Mouse (Mus musculus): ENCODE data around the gene Duox1. TPM values are rescaled to one million over a fixed set of nuclear protein-coding genes. Genes with fewer than 3 reads are reported as not detected.
"Not testable (repeated sequence)": the region's sequence is repeated elsewhere in the genome, so short reads cannot be mapped to it uniquely, and the experiment has no call there.

The Duox1 gene
- total and polyA plus RNA-seq, 3 experiments, result 0.10 to 0.51 (median 0.34) TPM

DNA sequence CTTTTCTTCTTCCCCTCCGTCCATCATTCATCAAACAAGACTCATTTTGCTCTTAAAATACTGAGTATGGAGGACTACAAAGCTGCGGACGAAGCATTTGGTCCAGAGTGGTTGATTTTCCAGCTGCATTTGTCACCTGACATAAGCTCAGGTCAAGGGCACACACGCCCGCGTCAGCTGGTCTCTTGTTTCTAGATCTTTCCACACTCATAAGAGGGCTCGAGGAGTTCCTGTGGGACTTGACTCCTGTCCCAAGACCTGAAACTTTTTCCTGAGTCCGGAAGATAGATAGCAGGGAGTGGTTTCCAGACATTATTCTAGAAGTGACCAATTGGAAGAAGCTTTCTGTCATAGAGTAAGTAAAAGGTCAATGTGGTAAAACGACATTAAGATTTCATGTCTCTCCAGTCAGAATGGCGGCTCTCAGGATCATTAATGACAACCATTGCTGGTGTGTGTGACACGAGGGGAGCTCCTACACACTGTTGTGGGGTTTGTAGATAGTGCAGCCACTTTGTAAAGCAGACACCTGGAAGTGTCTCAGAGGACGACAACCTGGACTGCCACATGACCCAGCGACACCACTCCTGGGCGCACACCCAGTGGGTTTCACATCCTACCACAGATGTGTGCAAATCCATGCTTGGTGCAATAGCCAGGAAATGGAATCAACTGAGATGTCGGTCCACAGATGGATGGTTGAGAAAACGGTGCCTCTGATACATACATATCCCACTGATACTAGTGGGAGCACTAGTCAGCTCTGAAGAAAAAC is 66.0 kb downstream of the Duox1 start:
- no peaks in the 10 kb centered on the region for H3K36me3 ChIP-seq (ENCODE audit: control insufficient read depth, insufficient read depth, low read length)
- WGBS, result 43% methylated on average over 16 of the region's 16 CpGs
- no peak overlapping the region for H3K9ac ChIP-seq (ENCODE audit: low read depth, low read length)
- intact Hi-C loops (cut with DNase I), result loop anchor here (1.0 to 10.0 kb wide), 5 partner anchors 46 to 243 kb away; partner anchors contain the start of gene Slc28a2
- peak; percentile 56 to 75 for DNase-seq
- 0 out of 2 replicates have a peak, but pooled peaks have one; percentile 34 for TF ChIP-seq POLR2A (IDR thresholded peaks at IDR 0.05; ENCODE audit: insufficient read depth, low read depth, low read length)
- peak; percentile 86; the same call in 1 of the 2 replicates for TF ChIP-seq EP300 (IDR thresholded peaks at IDR 0.05; ENCODE audit: insufficient read depth, low read depth, low read length)
- TF ChIP-seq CTCF (IDR thresholded peaks at IDR 0.05), result no peak
- H3K27me3 ChIP-seq (ENCODE audit: control insufficient read depth, insufficient read depth, low read length), result no peaks in the 10 kb centered on the region
- peaks cover 7% of the 10 kb centered on the region for H3K4me1 ChIP-seq (ENCODE audit: control insufficient read depth, insufficient read depth, low read length)
- no peaks in the 10 kb centered on the region for H3K79me2 ChIP-seq (replicated peaks; ENCODE audit: control insufficient read depth, insufficient read depth, low read length)
- peak overlapping the region; percentile 32; the same call in 1 of the 2 replicates for H3K4me3 ChIP-seq
- H3K27ac ChIP-seq, result peak overlapping the region; percentile 94

DNA sequence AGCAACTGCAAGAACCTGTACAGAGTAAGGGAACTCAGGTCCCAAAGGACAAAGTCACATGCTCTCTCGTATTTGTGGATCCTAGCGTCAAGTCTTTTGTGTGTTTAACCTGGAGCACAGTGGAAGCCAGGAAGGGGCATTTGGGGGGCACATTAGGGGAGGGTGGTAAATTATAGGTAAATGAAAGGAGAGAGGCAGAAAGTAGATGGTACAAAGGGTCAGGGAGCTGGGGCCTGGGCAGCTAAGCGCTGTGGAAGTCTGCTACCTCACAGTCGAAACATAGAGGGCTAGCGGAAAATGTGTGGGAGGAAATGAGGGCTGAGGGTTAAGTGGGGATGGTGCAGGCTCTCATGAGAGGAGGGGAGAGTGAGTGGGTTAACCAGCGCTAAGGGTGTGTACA is 66.6 kb downstream of the Duox1 start:
- Histone ChIP-seq H3K36me3 (ENCODE audit: control insufficient read depth, insufficient read depth, low read length) (no peaks in the 10 kb centered on the region), H3K79me2 (replicated peaks; ENCODE audit: control insufficient read depth, insufficient read depth, low read length) (no peaks in the 10 kb centered on the region), H3K27me3 (ENCODE audit: control insufficient read depth, insufficient read depth, low read length) (no peaks in the 10 kb centered on the region), H3K4me3 (no peak overlapping the region), H3K27ac (peak overlapping the region; percentile 85), H3K9ac (ENCODE audit: low read depth, low read length) (no peak overlapping the region), H3K4me1 (ENCODE audit: control insufficient read depth, insufficient read depth, low read length) (peaks cover 7% of the 10 kb centered on the region)
- TF ChIP-seq EP300 (IDR thresholded peaks at IDR 0.05; ENCODE audit: insufficient read depth, low read depth, low read length), result no peak
- no peak for TF ChIP-seq POLR2A (IDR thresholded peaks at IDR 0.05; ENCODE audit: insufficient read depth, low read depth, low read length)
- TF ChIP-seq CTCF (IDR thresholded peaks at IDR 0.05), result no peak
- WGBS, result 64% methylated on average over 6 of the region's 6 CpGs
- intact Hi-C loops (cut with DNase I), result loop anchor here (5.0 to 10.0 kb wide), 2 partner anchors 45 to 243 kb away; partner anchors contain the start of gene Slc28a2
- no peak for DNase-seq

DNA sequence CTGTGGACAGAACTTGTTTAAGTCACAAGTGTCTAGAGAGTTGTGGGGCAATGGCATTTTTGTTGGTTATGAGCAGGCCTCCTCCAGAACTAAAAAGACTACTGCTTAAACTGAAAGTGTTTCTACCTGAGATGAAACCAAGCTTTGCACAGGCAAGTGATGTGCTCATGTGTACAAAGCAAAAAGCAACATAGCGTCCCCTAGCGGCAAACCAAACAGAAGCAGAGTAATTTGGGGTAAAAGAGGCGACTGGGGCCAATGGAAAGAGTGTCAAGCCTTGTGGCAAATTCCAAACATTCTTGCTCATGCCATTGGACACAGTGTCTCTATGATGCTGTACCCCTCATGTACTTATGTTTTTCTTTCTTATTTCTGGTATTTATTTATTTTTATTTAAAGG is 69.6 kb downstream of the Duox1 start:
- TF ChIP-seq EP300 (IDR thresholded peaks at IDR 0.05; ENCODE audit: insufficient read depth, low read depth, low read length), result no peak
- no peak for TF ChIP-seq CTCF (IDR thresholded peaks at IDR 0.05)
- no peak for TF ChIP-seq POLR2A (IDR thresholded peaks at IDR 0.05; ENCODE audit: insufficient read depth, low read depth, low read length)
- Histone ChIP-seq H3K27me3 (ENCODE audit: control insufficient read depth, insufficient read depth, low read length) (no peaks in the 10 kb centered on the region), H3K4me1 (ENCODE audit: control insufficient read depth, insufficient read depth, low read length) (peaks cover 12% of the 10 kb centered on the region), H3K27ac (no peak overlapping the region), H3K36me3 (ENCODE audit: control insufficient read depth, insufficient read depth, low read length) (no peaks in the 10 kb centered on the region), H3K9ac (ENCODE audit: low read depth, low read length) (no peak overlapping the region), H3K4me3 (no peak overlapping the region), H3K79me2 (replicated peaks; ENCODE audit: control insufficient read depth, insufficient read depth, low read length) (no peaks in the 10 kb centered on the region)
- no peak for DNase-seq
- 48% methylated on average over 3 of the region's 3 CpGs for WGBS
- intact Hi-C loops (cut with DNase I), result loop anchor here (2.0 to 10.0 kb wide), 2 partner anchors 24 to 240 kb away; no protein-coding TSS in a partner anchor

DNA sequence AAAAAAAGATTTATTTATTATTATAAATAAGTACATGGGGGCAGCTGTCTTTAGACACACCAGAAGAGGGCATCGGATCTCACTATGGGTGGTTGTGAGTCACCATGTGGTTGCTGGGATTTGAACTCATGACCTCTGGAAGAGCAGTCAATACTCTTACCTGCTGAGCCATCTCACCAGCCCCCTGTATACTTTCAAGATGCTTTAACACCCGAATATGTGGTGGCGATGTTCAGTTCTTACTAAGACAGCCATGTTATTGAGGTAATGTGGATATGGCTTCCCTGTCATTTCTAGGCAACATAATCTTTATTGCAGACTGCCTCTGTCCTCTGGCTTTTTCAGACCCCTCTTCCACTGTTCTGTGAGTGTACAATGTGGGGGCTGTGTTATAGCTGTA is 71.7 kb downstream of the Duox1 start:
- H3K4me3 ChIP-seq, result not testable (repeated sequence)
- intact Hi-C loops (cut with DNase I), result loop anchor here (10.0 kb wide), 1 partner anchor 238 kb away; no protein-coding TSS in a partner anchor
- WGBS, result 88% methylated on average over 3 of the region's 3 CpGs

DNA sequence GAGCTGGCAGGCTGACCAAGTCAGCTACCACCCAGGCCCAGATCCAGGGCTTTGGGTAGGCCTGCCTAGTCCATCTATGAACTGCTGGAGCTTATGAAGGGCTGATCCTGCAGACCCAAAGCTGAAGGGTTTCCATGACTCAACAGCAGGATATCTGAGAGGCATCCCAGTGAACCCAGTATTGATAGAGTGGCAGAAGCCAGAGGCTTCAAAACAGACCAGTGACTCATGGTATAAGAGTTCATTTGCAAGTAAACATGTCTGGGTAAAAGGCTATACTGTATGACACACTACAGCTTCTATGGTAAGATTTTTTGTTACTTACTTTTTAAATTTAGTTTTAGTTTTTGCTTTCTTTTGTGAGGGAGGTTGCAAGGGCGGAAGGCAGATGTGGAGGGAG is 80.7 kb downstream of the Duox1 start:
- no peak for DNase-seq

More for the DNA sequence above, 71.7 kb downstream of the Duox1 start:
- not testable (repeated sequence) for DNase-seq; H3K79me2 ChIP-seq (replicated peaks; ENCODE audit: control insufficient read depth, insufficient read depth, low read length); H3K27ac ChIP-seq; H3K36me3 ChIP-seq (ENCODE audit: control insufficient read depth, insufficient read depth, low read length); H3K27me3 ChIP-seq (ENCODE audit: control insufficient read depth, insufficient read depth, low read length); H3K9ac ChIP-seq (ENCODE audit: low read depth, low read length); H3K4me1 ChIP-seq (ENCODE audit: control insufficient read depth, insufficient read depth, low read length)

More for the DNA sequence above, 80.7 kb downstream of the Duox1 start:
- no peak overlapping the region for H3K27ac ChIP-seq
- H3K4me3 ChIP-seq, result no peak overlapping the region
- H3K79me2 ChIP-seq (replicated peaks; ENCODE audit: control insufficient read depth, insufficient read depth, low read length), result no peaks in the 10 kb centered on the region
- no peaks in the 10 kb centered on the region for H3K36me3 ChIP-seq (ENCODE audit: control insufficient read depth, insufficient read depth, low read length)
- TF ChIP-seq CTCF (IDR thresholded peaks at IDR 0.05), result no peak
- H3K27me3 ChIP-seq (ENCODE audit: control insufficient read depth, insufficient read depth, low read length), result no peaks in the 10 kb centered on the region
- WGBS, result 88% methylated on average over 1 of the region's 1 CpGs
- no peaks in the 10 kb centered on the region; the same call in 1 of the 2 replicates for H3K4me1 ChIP-seq (ENCODE audit: control insufficient read depth, insufficient read depth, low read length)
- H3K9ac ChIP-seq (ENCODE audit: low read depth, low read length), result no peak overlapping the region
- intact Hi-C loops (cut with DNase I), result no loop called here

Other genes with a start within 250 kb of the Duox1 start
- 10 to 100 TPM; 10.8 to 11.3 TPM for gene Spg11, start 197.3 kb upstream of the Duox1 start, total RNA-seq (2021)
- 3.8 and 6.7 TPM in 2 replicates for gene Spg11, start 197.3 kb upstream of the Duox1 start, polyA plus RNA-seq (2012; rRNA removed)
- 100 to 1,000 TPM; 201 to 240 TPM for gene B2m, start 168.0 kb upstream of the Duox1 start, total RNA-seq (2021)
- 400 and 574 TPM in 2 replicates for gene B2m, start 168.0 kb upstream of the Duox1 start, polyA plus RNA-seq (2012; rRNA removed)
- not detected for gene Trim69, start 155.0 kb upstream of the Duox1 start, total RNA-seq (2021)
- 0.15 TPM in 1 of 2 replicates, not detected in the other for gene Trim69, start 155.0 kb upstream of the Duox1 start, polyA plus RNA-seq (2012; rRNA removed)
- gene Patl2, start 129.5 kb upstream of the Duox1 start, total RNA-seq (2021), result not detected
- not detected in 2 replicates for gene Patl2, start 129.5 kb upstream of the Duox1 start, polyA plus RNA-seq (2012; rRNA removed)
- not detected for gene Terb2, start 129.4 kb upstream of the Duox1 start, total RNA-seq (2021)
- gene Terb2, start 129.4 kb upstream of the Duox1 start, polyA plus RNA-seq (2012; rRNA removed), result not detected in 2 replicates
- 100 to 1,000 TPM; 169 to 202 TPM for gene Sord, start 80.9 kb upstream of the Duox1 start, total RNA-seq (2021)
- 70.0 and 115 TPM in 2 replicates for gene Sord, start 80.9 kb upstream of the Duox1 start, polyA plus RNA-seq (2012; rRNA removed)
- under 1 TPM; 0.57 to 0.61 TPM for gene Duox2, start 17.2 kb upstream of the Duox1 start, total RNA-seq (2021)
- gene Duox2, start 17.2 kb upstream of the Duox1 start, polyA plus RNA-seq (2012; rRNA removed), result 0.53 and 0.84 TPM in 2 replicates
- gene Duoxa2, start 16.8 kb upstream of the Duox1 start, total RNA-seq (2021), result under 1 TPM; 0.18 to 0.21 TPM
- gene Duoxa2, start 16.8 kb upstream of the Duox1 start, polyA plus RNA-seq (2012; rRNA removed), result 0.18 and 0.23 TPM in 2 replicates
- gene Duoxa1, start 1.9 kb upstream of the Duox1 start, total RNA-seq (2021), result under 1 TPM; 0.23 to 0.37 TPM
- 1.1 and 1.5 TPM in 2 replicates for gene Duoxa1, start 1.9 kb upstream of the Duox1 start, polyA plus RNA-seq (2012; rRNA removed)
- gene Shf, start 53.5 kb downstream of the Duox1 start, total RNA-seq (2021), result 1 to 10 TPM; 3.5 to 5.3 TPM
- 3.5 and 5.6 TPM in 2 replicates for gene Shf, start 53.5 kb downstream of the Duox1 start, polyA plus RNA-seq (2012; rRNA removed)
- 10 to 100 TPM; 20.4 to 20.7 TPM for gene Slc28a2, start 110.8 kb downstream of the Duox1 start, total RNA-seq (2021)
- 17.6 and 37.8 TPM in 2 replicates for gene Slc28a2, start 110.8 kb downstream of the Duox1 start, polyA plus RNA-seq (2012; rRNA removed)
- under 1 TPM; 0.45 to 0.52 TPM for gene Gm14085, start 169.3 kb downstream of the Duox1 start, total RNA-seq (2021)
- 0.06 and 1.3 TPM in 2 replicates for gene Gm14085, start 169.3 kb downstream of the Duox1 start, polyA plus RNA-seq (2012; rRNA removed)